Mouse (Mus musculus) erythroblast, embryonic 14.5 days (primary cell): ENCODE data around the gene Slc2a3. TPM values are rescaled to one million over a fixed set of nuclear protein-coding genes. Genes with fewer than 3 reads are reported as not detected.
A peak's percentile ranks its signal among the peaks of the same experiment; 100 is the strongest.

Source experiments
- H3K27me3 ChIP-seq: 2 replicates; pipeline ENCODE4 v1.6.1; 2012; ENCODE audit warnings: inconsistent platforms; ENCODE audit not compliant: control insufficient read depth
- H3K36me3 ChIP-seq: 2 replicates; pipeline ENCODE4 v1.6.1; 2012; ENCODE audit warnings: mild to moderate bottlenecking, inconsistent platforms; ENCODE audit not compliant: control insufficient read depth
- H3K4me1 ChIP-seq: 2 replicates; pipeline ENCODE4 v1.6.1; 2012; ENCODE audit warnings: inconsistent platforms; ENCODE audit not compliant: control insufficient read depth
- H3K4me3 ChIP-seq: replicated peaks from 2 replicates; pipeline ENCODE3; 2012; ENCODE audit warnings: moderate library complexity, mild to moderate bottlenecking, inconsistent platforms
- H3K9me3 ChIP-seq: 2 replicates; pipeline ENCODE4 v1.6.1; 2012; ENCODE audit warnings: low read length, inconsistent platforms, mixed read lengths; ENCODE audit not compliant: control insufficient read depth
- GATA1 ChIP-seq: IDR thresholded peaks from 2 replicates; pipeline ENCODE4 v1.6.1; 2012; ENCODE audit warnings: low read length, inconsistent platforms, mixed read lengths
- TAL1 ChIP-seq: IDR thresholded peaks from 3 replicates; pipeline ENCODE4 v1.6.1; 2012; ENCODE audit warnings: low read length, inconsistent platforms, mixed read lengths
- polyA plus RNA-seq: library from polyadenylated mRNA; stranded (reverse); fragments of >175 nt; gene quantifications from 2 replicates; pipeline ENCODE4 v1.2.3, GENCODE M21; 2012

Gene Slc2a3
- polyA plus RNA-seq = 0.48 and 0.56 TPM in 2 replicates

DNA sequence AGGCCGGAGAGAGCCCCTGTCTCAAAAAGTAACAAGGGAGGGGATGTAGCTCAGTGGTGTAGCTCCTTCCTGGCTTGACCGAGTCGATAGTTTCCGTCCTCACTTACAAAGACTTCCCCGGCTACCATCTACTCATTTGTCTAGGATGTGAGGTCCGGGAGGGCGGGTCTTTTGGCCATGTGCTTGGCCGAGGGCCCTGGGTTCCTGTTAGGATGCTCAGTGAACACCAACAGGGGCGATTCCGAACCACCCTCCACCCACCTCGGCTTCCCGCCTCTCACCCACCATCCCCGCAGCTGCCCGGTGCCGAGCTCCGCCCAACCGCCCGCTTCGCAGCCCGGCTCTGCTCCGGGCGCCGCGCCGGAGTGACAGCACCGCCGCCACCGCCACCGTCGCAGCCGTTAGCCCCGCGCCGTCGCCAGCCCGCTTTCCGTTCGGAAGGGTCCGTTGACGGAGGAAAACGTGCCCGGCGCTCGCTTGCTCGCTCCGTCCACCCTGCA, at the start of gene Slc2a3:
TSS of gene Slc2a3 (minus strand) at position 340 of the 500 bp plus-strand sequence.
- H3K4me3 ChIP-seq = peak within 1 kb of the TSS; percentile 96
- TF ChIP-seq GATA1 = no peak
- no peak for TF ChIP-seq TAL1

DNA sequence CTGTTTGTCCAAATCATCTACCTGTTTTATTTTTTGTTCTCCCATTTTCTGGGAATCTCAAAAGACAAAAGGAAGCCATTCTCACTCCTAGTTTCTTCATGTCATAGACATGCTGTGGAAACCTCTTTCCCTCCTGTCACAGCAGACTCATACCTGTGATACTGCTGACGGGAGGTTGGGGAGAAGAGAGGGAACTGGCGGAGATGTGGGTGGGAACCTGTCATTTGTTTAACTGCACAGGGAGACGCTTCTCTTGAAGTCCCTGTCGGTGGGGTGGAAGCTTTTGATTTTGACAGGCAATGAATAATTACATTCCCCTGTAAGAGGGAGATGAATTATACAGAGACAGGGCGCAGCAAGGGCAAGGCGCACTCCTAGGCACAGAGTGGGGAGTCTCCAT, 42.3 kb upstream of the Slc2a3 start:
- no peaks in the 10 kb centered on the region for H3K4me1 ChIP-seq
- no peak overlapping the region for H3K4me3 ChIP-seq
- TF ChIP-seq GATA1 = no peak
- TF ChIP-seq TAL1 = no peak
- H3K27me3 ChIP-seq = no peaks in the 10 kb centered on the region
- H3K9me3 ChIP-seq = no peaks in the 10 kb centered on the region
- H3K36me3 ChIP-seq = peaks cover 38% of the 10 kb centered on the region

More for the DNA sequence above, at the start of gene Slc2a3:
- H3K9me3 ChIP-seq = no peaks in the 10 kb centered on the region
- H3K36me3 ChIP-seq = peaks cover 15% of the 10 kb centered on the region
- H3K27me3 ChIP-seq = no peaks in the 10 kb centered on the region; the same call in 1 of the 2 replicates
- H3K4me1 ChIP-seq = peaks cover 44% of the 10 kb centered on the region

DNA sequence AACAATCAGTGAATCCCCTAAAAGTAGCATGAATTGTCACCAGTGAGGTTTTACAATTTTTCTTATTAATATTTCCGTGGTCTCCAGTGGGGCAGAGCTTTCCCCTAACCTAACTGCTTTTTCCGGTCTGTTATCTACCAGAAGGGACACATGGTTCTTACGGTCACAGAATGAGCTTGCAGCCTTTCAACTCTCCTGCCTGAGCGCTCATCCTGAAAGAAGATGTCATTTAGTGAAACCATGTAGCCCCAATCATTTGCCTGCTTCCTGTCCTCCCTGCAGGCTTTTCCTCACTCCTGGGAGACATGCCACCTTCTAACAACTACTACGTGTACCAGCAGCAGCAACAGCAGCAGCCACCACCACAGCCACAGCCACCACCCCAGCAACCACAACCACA, 36.1 kb upstream of the Slc2a3 start:
- Histone ChIP-seq H3K4me3 (no peak overlapping the region), H3K4me1 (no peaks in the 10 kb centered on the region; the same call in 1 of the 2 replicates), H3K27me3 (no peaks in the 10 kb centered on the region), H3K36me3 (peaks cover 79% of the 10 kb centered on the region), H3K9me3 (no peaks in the 10 kb centered on the region)
- TF ChIP-seq TAL1 (no peak), GATA1 (no peak)

DNA sequence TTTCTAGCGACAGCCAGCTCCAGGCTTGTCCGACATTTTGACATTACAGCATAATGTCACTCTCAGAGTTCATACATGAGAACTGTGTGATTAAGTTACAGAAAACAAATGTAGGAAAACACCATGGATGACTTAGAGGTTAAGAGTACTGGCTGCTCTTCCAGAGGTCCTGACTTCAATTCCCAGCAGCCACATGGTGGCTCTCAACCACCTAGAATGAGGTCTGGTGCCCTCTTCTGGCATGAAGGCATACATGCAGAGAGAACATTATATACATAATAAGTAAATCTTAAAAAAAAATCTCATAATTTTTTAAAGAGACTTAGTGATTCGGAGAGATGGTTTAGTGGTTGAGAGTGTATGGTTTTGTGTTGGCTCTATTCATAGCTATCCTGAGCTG, 35.5 kb upstream of the Slc2a3 start:
- Histone ChIP-seq H3K9me3 (no peaks in the 10 kb centered on the region), H3K27me3 (no peaks in the 10 kb centered on the region), H3K36me3 (peaks cover 76% of the 10 kb centered on the region), H3K4me1 (no peaks in the 10 kb centered on the region; the same call in 1 of the 2 replicates), H3K4me3 (no peak overlapping the region)
- no peak for TF ChIP-seq GATA1

DNA sequence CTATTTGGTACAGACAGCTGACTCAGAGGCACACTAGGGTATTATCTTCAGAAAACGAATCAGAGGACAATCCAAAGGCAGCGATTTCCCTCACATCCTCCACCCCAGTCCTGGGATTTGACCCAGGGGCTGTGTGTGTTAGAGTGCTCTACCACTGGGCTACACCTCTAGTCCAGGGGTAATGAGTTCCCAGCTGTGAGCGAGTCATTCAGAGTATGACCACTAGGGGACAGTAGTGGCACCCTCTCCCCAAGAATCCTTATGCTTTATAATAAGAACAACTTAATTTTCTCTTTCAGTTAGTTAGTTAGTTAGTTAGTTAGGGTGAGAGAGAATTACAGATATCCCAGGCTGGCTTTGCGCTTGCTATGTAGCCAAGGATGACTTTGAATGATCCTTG, 32.9 kb upstream of the Slc2a3 start:
- Histone ChIP-seq H3K4me1 (no peaks in the 10 kb centered on the region; the same call in 1 of the 2 replicates), H3K27me3 (no peaks in the 10 kb centered on the region), H3K4me3 (no peak overlapping the region), H3K9me3 (no peaks in the 10 kb centered on the region), H3K36me3 (peaks cover 69% of the 10 kb centered on the region)
- TF ChIP-seq TAL1 = no peak
- TF ChIP-seq GATA1 = no peak

DNA sequence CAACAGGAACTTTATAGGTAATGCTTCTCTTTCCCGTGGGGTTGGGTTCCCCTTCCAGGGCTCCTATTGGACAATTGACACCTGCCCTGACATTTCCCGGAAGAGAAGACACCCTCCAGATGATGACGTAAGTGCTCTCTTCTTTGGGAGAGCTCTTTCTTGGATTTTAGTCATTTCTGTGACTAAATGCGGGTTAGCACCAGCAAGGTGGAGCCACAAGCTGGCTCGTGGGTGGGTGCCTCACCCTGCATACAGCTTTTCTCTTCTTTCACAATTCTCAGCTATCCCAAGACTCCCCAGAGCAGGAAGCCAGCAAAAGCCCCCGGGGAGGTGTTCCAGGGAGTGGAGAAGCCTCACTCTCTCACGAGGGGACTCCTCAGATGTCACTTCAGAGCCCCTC, 31.4 kb upstream of the Slc2a3 start:
- Histone ChIP-seq H3K4me3 (no peak overlapping the region), H3K4me1 (peaks cover 5% of the 10 kb centered on the region), H3K27me3 (no peaks in the 10 kb centered on the region), H3K36me3 (peaks cover 65% of the 10 kb centered on the region), H3K9me3 (no peaks in the 10 kb centered on the region)
- TF ChIP-seq GATA1 = no peak
- TF ChIP-seq TAL1 = no peak

DNA sequence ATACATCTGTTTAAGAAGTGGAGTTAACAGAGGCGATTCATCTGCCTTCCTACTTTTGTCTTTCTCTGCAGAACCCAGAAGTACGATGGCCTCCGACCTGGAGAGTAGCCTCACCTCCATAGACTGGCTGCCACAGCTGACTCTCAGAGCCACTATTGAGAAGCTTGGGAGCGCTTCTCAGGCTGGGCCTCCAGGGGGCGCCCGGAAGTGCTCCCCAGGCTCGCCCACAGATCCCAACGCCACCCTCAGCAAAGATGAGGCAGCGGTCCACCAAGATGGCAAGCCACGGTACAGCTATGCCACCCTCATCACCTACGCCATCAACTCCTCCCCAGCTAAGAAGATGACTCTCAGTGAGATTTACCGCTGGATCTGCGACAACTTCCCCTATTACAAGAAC, 26.6 kb upstream of the Slc2a3 start:
- H3K9me3 ChIP-seq = no peaks in the 10 kb centered on the region
- peaks cover 44% of the 10 kb centered on the region for H3K4me1 ChIP-seq
- H3K36me3 ChIP-seq = peaks cover 28% of the 10 kb centered on the region
- no peak overlapping the region for H3K4me3 ChIP-seq
- no peaks in the 10 kb centered on the region for H3K27me3 ChIP-seq
- TF ChIP-seq GATA1 = no peak
- TF ChIP-seq TAL1 = no peak

DNA sequence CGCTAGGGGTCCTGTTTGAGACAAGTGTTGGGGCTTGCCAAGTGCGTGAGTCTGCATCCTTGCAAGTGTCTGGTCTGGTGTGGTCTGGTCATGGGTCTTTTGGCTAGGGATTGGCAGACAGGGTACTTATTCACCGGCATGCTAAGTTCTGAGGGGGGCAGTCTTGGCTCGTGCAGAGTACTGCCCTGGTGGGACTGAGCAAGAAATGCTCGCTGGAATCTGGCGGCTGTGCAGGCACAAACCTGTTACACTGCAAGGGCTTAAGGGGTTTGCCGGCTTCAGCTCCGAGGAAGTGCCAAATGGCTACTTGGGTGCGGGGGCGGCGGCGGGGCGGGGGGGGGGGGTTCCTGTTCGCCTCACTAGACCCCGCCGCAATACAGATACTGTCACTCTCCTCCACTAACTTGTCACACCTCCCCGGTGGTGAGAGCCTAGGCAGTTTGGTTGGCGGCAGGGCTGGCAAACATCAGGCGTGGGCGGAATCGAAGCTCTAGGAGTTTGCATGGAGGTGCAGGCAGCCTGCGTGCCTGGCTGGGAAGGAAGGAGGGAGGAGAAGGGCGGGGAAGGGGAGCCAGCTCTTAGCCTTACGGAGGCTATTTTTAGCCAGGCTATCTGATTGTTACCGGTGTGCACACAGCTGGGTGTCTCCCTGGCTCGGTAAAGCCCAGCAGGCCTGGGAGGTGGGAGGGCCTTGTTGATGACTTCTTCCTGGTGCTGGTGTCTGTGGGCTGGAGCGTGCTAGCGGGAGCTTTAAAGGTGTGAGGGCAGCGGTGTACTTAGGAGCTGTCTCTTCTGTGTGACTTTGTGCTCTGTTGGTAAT, 24.7 kb upstream of the Slc2a3 start:
- Histone ChIP-seq H3K4me1 (peaks cover 59% of the 10 kb centered on the region), H3K9me3 (no peaks in the 10 kb centered on the region), H3K4me3 (peak overlapping the region; percentile 62), H3K27me3 (peaks cover 14% of the 10 kb centered on the region), H3K36me3 (peaks cover 18% of the 10 kb centered on the region)
- TF ChIP-seq TAL1 (no peak), GATA1 (peak; percentile 51; the same call in 1 of the 2 replicates)

DNA sequence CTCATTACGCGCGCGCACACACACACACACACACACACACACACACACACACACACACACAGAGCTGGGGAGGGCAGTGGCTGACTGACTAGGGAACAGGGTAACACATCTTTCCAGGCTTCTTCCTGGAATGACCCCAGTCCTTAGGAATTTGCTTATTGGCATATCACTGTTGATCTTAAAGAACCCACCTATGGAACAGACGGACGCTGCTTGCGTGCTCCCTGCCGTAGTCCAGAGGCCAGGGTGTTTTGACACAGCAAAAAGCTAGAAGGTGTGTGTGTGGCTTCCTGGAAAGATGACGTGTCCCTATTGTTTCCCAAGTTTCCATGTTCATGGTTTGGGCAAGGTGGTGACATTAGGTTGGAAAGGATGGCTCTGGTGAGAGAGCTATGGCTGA, 23.7 kb upstream of the Slc2a3 start:
- no peak for TF ChIP-seq TAL1
- TF ChIP-seq GATA1 = no peak
- H3K36me3 ChIP-seq = peaks cover 12% of the 10 kb centered on the region
- peaks cover 24% of the 10 kb centered on the region for H3K27me3 ChIP-seq
- no peaks in the 10 kb centered on the region for H3K9me3 ChIP-seq
- no peak overlapping the region for H3K4me3 ChIP-seq
- H3K4me1 ChIP-seq = peaks cover 69% of the 10 kb centered on the region

DNA sequence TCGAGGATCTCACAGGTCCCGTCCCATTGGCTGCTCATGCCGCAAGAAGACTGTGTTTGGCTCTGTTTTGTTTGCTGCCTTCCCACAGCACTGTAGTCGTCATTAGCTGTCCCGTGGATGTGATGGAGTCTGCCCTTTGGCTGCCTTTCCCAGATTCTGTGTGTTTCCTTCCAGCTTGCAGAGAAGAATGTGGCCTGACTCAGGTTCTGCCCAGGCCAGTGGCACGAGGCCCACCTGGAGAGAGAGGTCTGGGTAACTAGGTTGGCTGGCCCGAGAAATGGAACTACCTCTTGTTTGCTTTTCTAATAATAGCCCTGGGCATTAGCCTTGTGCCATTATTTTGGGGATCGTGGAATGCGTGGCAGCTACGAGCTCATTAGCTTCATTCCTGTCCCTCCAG, 22.6 kb upstream of the Slc2a3 start:
- peaks cover 79% of the 10 kb centered on the region for H3K4me1 ChIP-seq
- no peak overlapping the region for H3K4me3 ChIP-seq
- H3K9me3 ChIP-seq = no peaks in the 10 kb centered on the region

More for the DNA sequence above, 22.6 kb upstream of the Slc2a3 start:
- Histone ChIP-seq H3K36me3 (peaks cover 3% of the 10 kb centered on the region), H3K27me3 (peaks cover 29% of the 10 kb centered on the region)
- TF ChIP-seq TAL1 = no peak
- no peak for TF ChIP-seq GATA1
